In genomic region chr5:142797620-142798019, GRCm38 (mm10) we compare ENCODE assay signal across 8 mouse cellular contexts. TPM values are rescaled to one million over a fixed set of nuclear protein-coding genes. Genes with fewer than 3 reads are reported as not detected.
DNase-seq lines count a peak whose midpoint lies in the region; ATAC-seq and TF ChIP-seq lines count a peak whose summit lies in the region.
"Had no signal": no experiment of that assay in that cellular context is flagged by ENCODE, and none has a peak within 500 bp of the region (broad histone marks: within the 10 kb centered on the region; RNA-seq: fewer than 3 reads in every experiment).

No protein-coding gene starts in this region.

- H3K27me3 ChIP-seq in heart, embryonic 15.5 days = no peaks in the 10 kb centered on the region
- H3K27me3 ChIP-seq in kidney, postnatal 0 days (ENCODE audit: insufficient read depth, low read length) = no peaks in the 10 kb centered on the region
- H3K27me3 ChIP-seq: neural tube, embryonic 13.5 days had no signal

- H3K9me3 ChIP-seq in heart, embryonic 15.5 days (replicated peaks) = no peaks in the 10 kb centered on the region
- H3K9me3 ChIP-seq in kidney, postnatal 0 days (replicated peaks; ENCODE audit: low read length) = no peaks in the 10 kb centered on the region
- H3K9me3 ChIP-seq: neural tube, embryonic 13.5 days had no signal

- H3K4me3 ChIP-seq in heart, embryonic 15.5 days = no peak overlapping the region
- no peak overlapping the region for H3K4me3 ChIP-seq in kidney, postnatal 0 days (replicated peaks; ENCODE audit: low read depth, low read length)
- H3K4me3 ChIP-seq: neural tube, embryonic 13.5 days had no signal

- no peak for ATAC-seq in heart, embryonic 15.5 days (replicated peaks; ENCODE audit: insufficient number of reproducible peaks, insufficient read depth, low FRiP score, low read depth)
- ATAC-seq in kidney, postnatal 0 days (replicated peaks; ENCODE audit: low FRiP score, low read depth) = no peak

- no peak for DNase-seq in heart, postnatal 14 days
- DNase-seq in 416B (ENCODE audit: low read depth) = peak; percentile 82
- DNase-seq in adrenal gland, adult 18-20 months (ENCODE audit: low spot score in 2 of 2) = peak; percentile 53 to 61
- DNase-seq in kidney, postnatal 0 days (ENCODE audit: low spot score) = no peak
- DNase-seq in spleen, postnatal 10 days (ENCODE audit: low spot score in 2 of 2) = no peak
- no peak for DNase-seq in cerebellum, postnatal 4 days (ENCODE audit: low spot score in 2 of 2)

- no peak for TF ChIP-seq CTCF in kidney, postnatal 0 days (IDR thresholded peaks at IDR 0.05; ENCODE audit: low read depth)

- H3K4me2 ChIP-seq in heart, embryonic 15.5 days = peak overlapping the region; percentile 21
- H3K4me2 ChIP-seq in kidney, postnatal 0 days (ENCODE audit: low read length) = no peak overlapping the region
- H3K4me2 ChIP-seq: neural tube, embryonic 13.5 days had no signal

- 0 out of 2 replicates have a peak overlapping the region, but pooled peaks have one; percentile 7 for H3K9ac ChIP-seq in heart, embryonic 15.5 days
- no peak overlapping the region for H3K9ac ChIP-seq in kidney, postnatal 0 days (ENCODE audit: low read depth, low read length)
- H3K9ac ChIP-seq: neural tube, embryonic 13.5 days had no signal

- H3K27ac ChIP-seq in heart, embryonic 15.5 days = peak overlapping the region; percentile 59
- 0 out of 2 replicates have a peak overlapping the region, but pooled peaks have one; percentile 4 for H3K27ac ChIP-seq in kidney, postnatal 0 days
- H3K27ac ChIP-seq: neural tube, embryonic 13.5 days had no signal

- intact Hi-C loops in heart, postnatal 14 days (cut with DNase I) = no loop called here

- 45% methylated on average over 13 of the region's 13 CpGs for WGBS in heart, embryonic 15.5 days
- WGBS in kidney, postnatal 0 days = 49% methylated on average over 13 of the region's 13 CpGs

- H3K4me1 ChIP-seq in heart, embryonic 15.5 days (replicated peaks) = peaks cover 88% of the 10 kb centered on the region
- peaks cover 9% of the 10 kb centered on the region; the same call in 1 of the 2 replicates for H3K4me1 ChIP-seq in kidney, postnatal 0 days (replicated peaks; ENCODE audit: insufficient read depth, low read length)

- no peaks in the 10 kb centered on the region for H3K36me3 ChIP-seq in heart, embryonic 15.5 days
- H3K36me3 ChIP-seq in kidney, postnatal 0 days (ENCODE audit: insufficient read depth, low read length) = no peaks in the 10 kb centered on the region

RNA-seq across cellular contexts. Expression of gene Tnrc18, which starts 19.8 kb away (rescaled TPM):
- 17.1 and 24.2 TPM in 2 replicates for polyA plus RNA-seq in heart, embryonic 15.5 days (2015; fragmentation: Nextera tagmentation; extraction: Ambion mirVana)
- 10 to 100 TPM; 75.6 to 83.8 TPM for total RNA-seq in heart, postnatal 14 days (2021)
- total RNA-seq in adrenal gland, adult 18-20 months (2021) = 10 to 100 TPM; 46.4 to 57.7 TPM
- 16.3 and 18.4 TPM in 2 replicates for polyA plus RNA-seq in kidney, postnatal 0 days (2015; fragmentation: Nextera tagmentation; extraction: Ambion mirVana)

Comparison
In these comparisons a context has a peak if more than half of its experiments do, and no peak if none do; other contexts are left out.
1. DNase-seq: peak in 416B (single experiment) and adrenal gland, adult 18-20 months (2 of 2); none in heart, postnatal 14 days (0 of 2), kidney, postnatal 0 days (single experiment), spleen, postnatal 10 days (0 of 2) and cerebellum, postnatal 4 days (0 of 2).